ENCODE assay signal across 18 mouse cellular contexts in the genomic region with DNA sequence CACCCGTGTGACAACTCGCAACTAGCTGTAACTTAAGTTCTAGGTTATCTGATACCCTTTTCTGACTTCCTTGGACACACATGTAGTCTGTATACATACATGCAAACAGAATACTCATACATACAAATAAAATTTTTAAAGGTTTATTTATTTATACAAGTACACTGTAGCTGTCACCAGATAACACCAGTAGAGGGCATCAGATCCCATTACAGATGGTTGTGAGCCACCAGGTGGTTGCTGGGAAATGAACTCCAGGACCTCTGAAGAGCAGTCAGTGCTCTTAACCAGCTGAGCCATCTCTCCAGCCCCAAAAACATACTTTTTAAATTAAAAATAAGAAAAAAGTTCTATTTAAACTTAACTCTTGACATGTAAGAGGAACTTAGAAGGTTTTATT. TPM values are rescaled to one million over a fixed set of nuclear protein-coding genes. Genes with fewer than 3 reads are reported as not detected.
DNase-seq lines count a peak whose midpoint lies in the region; ATAC-seq and TF ChIP-seq lines count a peak whose summit lies in the region.
"Had no signal": no experiment of that assay in that cellular context is flagged by ENCODE, and none has a peak within 500 bp of the region (broad histone marks: within the 10 kb centered on the region; RNA-seq: fewer than 3 reads in every experiment).

No protein-coding gene starts in this region.

- H3K4me3 ChIP-seq in heart, embryonic 10.5 days, result no peak overlapping the region
- H3K4me3 ChIP-seq in liver, postnatal 0 days (ENCODE audit: low read depth, low read length), result no peak overlapping the region
- H3K4me3 ChIP-seq in CH12.LX (replicated peaks in 1 of 3; ENCODE audit: low read depth in 2 of 3, low read length in 2 of 3, poor library complexity in 1 of 3), result no peak overlapping the region
- H3K4me3 ChIP-seq: embryonic facial prominence, embryonic 13.5 days; forebrain, embryonic 10.5 days; heart, embryonic 13.5 days; hindbrain, embryonic 10.5 days; liver, embryonic 13.5 days; midbrain, embryonic 13.5 days; neural tube, embryonic 12.5 days had no signal

- no peak overlapping the region for H3K27ac ChIP-seq in heart, embryonic 10.5 days
- H3K27ac ChIP-seq in liver, postnatal 0 days (ENCODE audit: low read depth), result no peak overlapping the region
- H3K27ac ChIP-seq in CH12.LX (ENCODE audit: insufficient read depth, low read depth), result no peak overlapping the region
- H3K27ac ChIP-seq: embryonic facial prominence, embryonic 13.5 days; forebrain, embryonic 10.5 days; heart, embryonic 13.5 days; hindbrain, embryonic 10.5 days; liver, embryonic 13.5 days; macrophage; midbrain, embryonic 13.5 days; neural tube, embryonic 12.5 days had no signal

- no peak for ATAC-seq in liver, postnatal 0 days
- ATAC-seq in frontal cortex, adult (ENCODE audit: low TSS enrichment), result no peak
- ATAC-seq: midbrain, embryonic 13.5 days had no signal

- no peaks in the 10 kb centered on the region for H3K36me3 ChIP-seq in heart, embryonic 10.5 days
- H3K36me3 ChIP-seq in liver, postnatal 0 days (replicated peaks; ENCODE audit: insufficient read depth, low read length), result no peaks in the 10 kb centered on the region
- H3K36me3 ChIP-seq in CH12.LX (replicated peaks in 1 of 2; ENCODE audit: control insufficient read depth in 1 of 2, insufficient read depth in 1 of 2, low read length in 1 of 2), result no peaks in the 10 kb centered on the region
- H3K36me3 ChIP-seq: forebrain, embryonic 10.5 days; heart, embryonic 13.5 days; hindbrain, embryonic 10.5 days; liver, embryonic 13.5 days; midbrain, embryonic 13.5 days; neural tube, embryonic 12.5 days had no signal

- dilution Hi-C loops in CH12.LX (cut with MboI; ENCODE audit: extremely low pct_ligation_motif_present, extremely low pct_unique_long_range_greater_than_20kb, low sequenced_read_pairs), result no loop called here

- peak; percentile 27 for DNase-seq in heart, embryonic 10.5 days (ENCODE audit: low spot score)
- DNase-seq in heart, adult 9 months (ENCODE audit: low spot score in 2 of 2), result no peak
- no peak for DNase-seq in liver, postnatal 0 days
- DNase-seq in liver (no peak), CH12.LX (ENCODE audit: extremely low read depth) (peak; percentile 5), ZHBTc4 (ENCODE audit: low read depth, low spot score) (peak; percentile 54)
- DNase-seq in frontal cortex, postnatal 10 days (ENCODE audit: low spot score in 2 of 2), result no peak
- DNase-seq: gastrocnemius, postnatal 10 days; kidney, adult 8-10 months; liver, embryonic 13.5 days had no signal

- no peak; the same call in none of the 2 replicates for TF ChIP-seq RAD21 in CH12.LX (IDR thresholded peaks at IDR 0.05; ENCODE audit: low read depth, low read length)

- no peaks in the 10 kb centered on the region for H3K4me1 ChIP-seq in heart, embryonic 10.5 days
- H3K4me1 ChIP-seq in liver, postnatal 0 days (ENCODE audit: insufficient read depth), result no peaks in the 10 kb centered on the region
- H3K4me1 ChIP-seq in CH12.LX (ENCODE audit: control insufficient read depth in 1 of 2, insufficient read depth in 2 of 2), result no peaks in the 10 kb centered on the region
- H3K4me1 ChIP-seq: embryonic facial prominence, embryonic 13.5 days; neural tube, embryonic 12.5 days had no signal

- H3K4me2 ChIP-seq in liver, postnatal 0 days (ENCODE audit: low read depth, low read length), result no peak overlapping the region
- no peak overlapping the region for H3K4me2 ChIP-seq in CH12.LX (ENCODE audit: insufficient read depth, low read depth, poor library complexity, severe bottlenecking)
- H3K4me2 ChIP-seq: embryonic facial prominence, embryonic 13.5 days; heart, embryonic 13.5 days; liver, embryonic 13.5 days; midbrain, embryonic 13.5 days; neural tube, embryonic 12.5 days had no signal

- WGBS in heart, embryonic 10.5 days, result 74% methylated on average over 2 of the region's 2 CpGs
- 85% methylated on average over 2 of the region's 2 CpGs for WGBS in liver, postnatal 0 days (ENCODE audit: insufficient replicate concordance)

- TF ChIP-seq EP300 in liver, postnatal 0 days (IDR thresholded peaks at IDR 0.05; ENCODE audit: low read depth), result no peak
- TF ChIP-seq EP300 in CH12.LX (IDR thresholded peaks at IDR 0.05; ENCODE audit: low read length), result no peak

- no peaks in the 10 kb centered on the region for H3K9me3 ChIP-seq in heart, embryonic 10.5 days
- H3K9me3 ChIP-seq in liver, postnatal 0 days (ENCODE audit: low read length), result no peaks in the 10 kb centered on the region
- no peaks in the 10 kb centered on the region for H3K9me3 ChIP-seq in CH12.LX (replicated peaks; ENCODE audit: low read length)
- H3K9me3 ChIP-seq: embryonic facial prominence, embryonic 13.5 days; forebrain, embryonic 10.5 days; heart, embryonic 13.5 days; hindbrain, embryonic 10.5 days; liver, embryonic 13.5 days; midbrain, embryonic 13.5 days; neural tube, embryonic 12.5 days had no signal

- TF ChIP-seq POLR2A in CH12.LX (IDR thresholded peaks at IDR 0.05; ENCODE audit: low read depth, low read length), result no peak

- no peak overlapping the region for H3K9ac ChIP-seq in liver, postnatal 0 days (replicated peaks)
- H3K9ac ChIP-seq in CH12.LX (ENCODE audit: insufficient read depth, low read depth), result no peak overlapping the region
- H3K9ac ChIP-seq: embryonic facial prominence, embryonic 13.5 days; heart, embryonic 13.5 days; liver, embryonic 13.5 days; midbrain, embryonic 13.5 days; neural tube, embryonic 12.5 days had no signal

- TF ChIP-seq CTCF in liver, postnatal 0 days (IDR thresholded peaks at IDR 0.05; ENCODE audit: low read depth), result peak; percentile 39
- peak in 1 of 2 experiments; percentile 55; a peak in 2 of 4 replicates for TF ChIP-seq CTCF in CH12.LX (conservative IDR thresholded peaks at IDR 0.05 in 1 of 2, IDR thresholded peaks at IDR 0.05 in 1 of 2; ENCODE audit: low read depth in 2 of 2, low read length in 2 of 2)

- H3K27me3 ChIP-seq in heart, embryonic 10.5 days (ENCODE audit: insufficient read depth, poor library complexity, severe bottlenecking), result no peaks in the 10 kb centered on the region
- H3K27me3 ChIP-seq in liver, postnatal 0 days (ENCODE audit: insufficient read depth, low read length), result no peaks in the 10 kb centered on the region
- no peaks in the 10 kb centered on the region for H3K27me3 ChIP-seq in CH12.LX (replicated peaks)
- H3K27me3 ChIP-seq: embryonic facial prominence, embryonic 13.5 days; heart, embryonic 13.5 days; liver, embryonic 13.5 days; midbrain, embryonic 13.5 days; neural tube, embryonic 12.5 days had no signal

- in situ Hi-C loops in CH12.LX (cut with MboI; ENCODE audit: low pct_ligation_motif_present, low pct_unique_long_range_greater_than_20kb, low sequenced_read_pairs), result no loop called here

- no peaks in the 10 kb centered on the region for H3K79me2 ChIP-seq in CH12.LX (replicated peaks; ENCODE audit: control insufficient read depth, extremely low read depth, insufficient read depth, poor library complexity, severe bottlenecking)

TF ChIP-seq in CH12.LX, 34 proteins besides CTCF, POLR2A, EP300 and RAD21:
- TF ChIP-seq SMC3 (IDR thresholded peaks at IDR 0.05; ENCODE audit: low read depth, low read length), result peak; percentile 7; the same call in 1 of the 2 replicates
- no peak for TF ChIP-seq HCFC1 (IDR thresholded peaks at IDR 0.05; ENCODE audit: low read depth, low read length)
TF ChIP-seq in CH12.LX: peak in this region for 1.

RNA-seq across cellular contexts. Expression of a gene that starts 12.5 kb away (rescaled TPM):
- polyA plus RNA-seq in heart, embryonic 10.5 days (2016; fragmentation: Nextera tagmentation; extraction: Ambion mirVana), result 3.2 and 4.5 TPM in 2 replicates
- 1.2 and 1.6 TPM in 2 replicates for polyA plus RNA-seq in liver, postnatal 0 days (2015; fragmentation: Nextera tagmentation; extraction: Ambion mirVana)
- total RNA-seq in CH12.LX (2012; rRNA removed) (2.6 and 3.4 TPM in 2 replicates), CH12.LX (2014; rRNA removed) (2.6 and 2.7 TPM in 2 replicates)
- 3.7 and 4.3 TPM in 2 replicates for polyA plus RNA-seq in CH12.LX (2012; ENCODE audit: insufficient read length, low read depth)

RNA-seq across cellular contexts. Expression of a gene that starts 31.6 kb away (rescaled TPM):
- polyA plus RNA-seq in heart, embryonic 10.5 days (2016; fragmentation: Nextera tagmentation; extraction: Ambion mirVana), result 1.6 and 2.1 TPM in 2 replicates
- 0.79 and 0.82 TPM in 2 replicates for polyA plus RNA-seq in liver, postnatal 0 days (2015; fragmentation: Nextera tagmentation; extraction: Ambion mirVana)
- total RNA-seq in CH12.LX (2012; rRNA removed) (1.7 and 1.8 TPM in 2 replicates), CH12.LX (2014; rRNA removed) (1.8 and 2.5 TPM in 2 replicates)
- 1.1 and 2.6 TPM in 2 replicates for polyA plus RNA-seq in CH12.LX (2012; ENCODE audit: insufficient read length, low read depth)

RNA-seq across cellular contexts. Expression of a gene that starts 31.6 kb away (rescaled TPM):
- polyA plus RNA-seq in heart, embryonic 10.5 days (2016; fragmentation: Nextera tagmentation; extraction: Ambion mirVana), result 36.5 and 42.8 TPM in 2 replicates
- polyA plus RNA-seq in liver, postnatal 0 days (2015; fragmentation: Nextera tagmentation; extraction: Ambion mirVana), result 13.5 and 14.4 TPM in 2 replicates
- total RNA-seq in CH12.LX (2012; rRNA removed) (30.5 and 31.0 TPM in 2 replicates), CH12.LX (2014; rRNA removed) (42.5 and 43.5 TPM in 2 replicates)
- 31.1 and 31.2 TPM in 2 replicates for polyA plus RNA-seq in CH12.LX (2012; ENCODE audit: insufficient read length, low read depth)

RNA-seq across cellular contexts. Expression of a gene that starts 31.7 kb away (rescaled TPM):
- 37.0 and 43.0 TPM in 2 replicates for polyA plus RNA-seq in heart, embryonic 10.5 days (2016; fragmentation: Nextera tagmentation; extraction: Ambion mirVana)
- 8.9 and 10.6 TPM in 2 replicates for polyA plus RNA-seq in liver, postnatal 0 days (2015; fragmentation: Nextera tagmentation; extraction: Ambion mirVana)
- 28.0 and 40.1 TPM in 2 replicates for total RNA-seq in CH12.LX (2012; rRNA removed)
- total RNA-seq in CH12.LX (2014; rRNA removed), result 24.0 and 24.4 TPM in 2 replicates
- polyA plus RNA-seq in CH12.LX (2012; ENCODE audit: insufficient read length, low read depth), result 57.4 and 60.5 TPM in 2 replicates

RNA-seq across cellular contexts. Expression of a gene that starts 45.2 kb away (rescaled TPM):
- 320 and 356 TPM in 2 replicates for polyA plus RNA-seq in heart, embryonic 10.5 days (2016; fragmentation: Nextera tagmentation; extraction: Ambion mirVana)
- polyA plus RNA-seq in liver, postnatal 0 days (2015; fragmentation: Nextera tagmentation; extraction: Ambion mirVana), result 268 and 275 TPM in 2 replicates
- total RNA-seq in CH12.LX (2012; rRNA removed), result 46.1 and 46.3 TPM in 2 replicates
- total RNA-seq in CH12.LX (2014; rRNA removed), result 18.1 and 26.4 TPM in 2 replicates
- 349 and 424 TPM in 2 replicates for polyA plus RNA-seq in CH12.LX (2012; ENCODE audit: insufficient read length, low read depth)

Comparison
In these comparisons a context has a peak if more than half of its experiments do, and no peak if none do; other contexts are left out.
1. DNase-seq: peak in heart, embryonic 10.5 days (single experiment), CH12.LX (single experiment) and ZHBTc4 (single experiment); none in heart, adult 9 months (0 of 2), liver, postnatal 0 days (single experiment), liver (single experiment) and frontal cortex, postnatal 10 days (0 of 2).